Mouse (Mus musculus): ENCODE data around the gene Mcf2l. TPM values are rescaled to one million over a fixed set of nuclear protein-coding genes. Genes with fewer than 3 reads are reported as not detected.

Gene Mcf2l
- polyA plus RNA-seq, 1 experiment from 2014 or later: 120 TPM

GRCm38 (mm10) chr8:12934453-12935043 lies 60.9 kb downstream of the Mcf2l start:
- Histone ChIP-seq H3K4me3 (replicated peaks) (no peak overlapping the region), H3K36me3 (no peaks in the 10 kb centered on the region), H3K27me3 (replicated peaks) (no peaks in the 10 kb centered on the region), H3K9ac (replicated peaks) (no peak overlapping the region), H3K27ac (replicated peaks) (no peak overlapping the region), H3K4me2 (no peak overlapping the region), H3K9me3 (replicated peaks) (no peaks in the 10 kb centered on the region), H3K4me1 (peaks cover 34% of the 10 kb centered on the region)
- 77% methylated on average over 8 of the region's 8 CpGs for WGBS
- no peak for ATAC-seq (ENCODE audit: low FRiP score)

DNA sequence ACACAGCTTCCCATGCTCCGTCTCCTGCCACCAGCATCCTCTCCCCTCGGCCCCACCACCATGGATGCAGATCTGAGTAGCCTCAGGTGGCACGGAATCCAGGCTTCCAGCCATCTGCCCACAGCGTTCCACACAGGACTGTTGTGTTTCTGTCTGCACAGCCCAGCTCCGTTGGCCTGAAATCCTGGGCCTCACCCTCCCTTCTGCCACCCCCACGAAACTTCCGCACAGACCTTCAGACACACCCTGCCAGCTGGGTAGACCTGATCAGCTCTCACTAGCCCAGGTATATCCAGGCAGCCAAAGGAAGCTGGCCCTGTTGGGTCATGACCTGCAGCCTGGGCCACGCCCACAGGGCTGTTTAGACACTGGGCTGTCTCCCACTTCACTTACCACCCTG lies 66.9 kb downstream of the Mcf2l start:
- Histone ChIP-seq H3K36me3 (no peaks in the 10 kb centered on the region), H3K4me2 (no peak overlapping the region), H3K4me3 (replicated peaks) (no peak overlapping the region), H3K27me3 (replicated peaks) (no peaks in the 10 kb centered on the region), H3K4me1 (peaks cover 5% of the 10 kb centered on the region; the same call in 1 of the 2 replicates), H3K27ac (replicated peaks) (no peak overlapping the region), H3K9ac (replicated peaks) (no peak overlapping the region), H3K9me3 (replicated peaks) (no peaks in the 10 kb centered on the region)
- ATAC-seq (ENCODE audit: low FRiP score): no peak
- WGBS: 83% methylated on average over 8 of the region's 8 CpGs

DNA sequence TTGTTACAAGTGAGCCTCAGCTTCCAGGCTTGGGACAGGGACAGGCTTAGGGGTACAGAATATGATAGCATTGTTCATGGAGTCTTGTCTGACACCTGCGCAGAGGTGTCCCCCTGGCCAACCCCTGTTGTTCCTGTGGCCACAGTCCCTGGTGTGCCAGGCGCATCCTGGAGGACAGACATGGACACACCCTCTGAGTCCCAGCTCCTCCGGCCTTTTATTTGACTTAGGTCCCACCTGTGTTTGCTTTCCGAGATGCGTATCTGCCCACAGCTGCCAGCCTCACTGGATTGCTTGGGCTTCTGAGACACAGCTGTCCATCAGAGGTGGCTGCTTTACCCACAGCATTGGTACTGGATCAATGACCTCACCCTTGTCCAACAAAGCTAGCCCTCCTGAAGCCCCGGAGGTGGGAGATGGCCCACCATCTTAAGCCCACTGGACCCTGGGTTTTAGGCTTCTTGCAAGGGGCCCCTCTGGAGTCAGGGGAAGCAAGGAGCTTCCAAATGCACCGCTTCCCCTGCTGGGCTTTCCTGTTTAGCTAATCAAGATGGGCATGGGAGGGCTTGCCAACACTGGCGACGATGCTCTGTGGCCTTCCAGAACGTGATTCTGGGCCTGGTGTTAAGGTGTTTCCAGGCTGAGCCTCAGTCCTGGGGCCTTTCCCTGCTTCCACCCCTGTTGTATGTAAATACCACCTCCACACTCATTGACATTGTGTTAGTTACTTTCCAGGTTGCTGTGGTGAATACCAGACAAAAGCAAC lies 67.7 kb downstream of the Mcf2l start:
- Histone ChIP-seq H3K36me3 (no peaks in the 10 kb centered on the region), H3K4me1 (peaks cover 9% of the 10 kb centered on the region), H3K4me2 (no peak overlapping the region), H3K27me3 (replicated peaks) (no peaks in the 10 kb centered on the region), H3K4me3 (replicated peaks) (no peak overlapping the region), H3K9ac (replicated peaks) (no peak overlapping the region), H3K27ac (replicated peaks) (no peak overlapping the region), H3K9me3 (replicated peaks) (no peaks in the 10 kb centered on the region)
- ATAC-seq (ENCODE audit: low FRiP score): no peak
- 80% methylated on average over 10 of the region's 10 CpGs for WGBS

DNA sequence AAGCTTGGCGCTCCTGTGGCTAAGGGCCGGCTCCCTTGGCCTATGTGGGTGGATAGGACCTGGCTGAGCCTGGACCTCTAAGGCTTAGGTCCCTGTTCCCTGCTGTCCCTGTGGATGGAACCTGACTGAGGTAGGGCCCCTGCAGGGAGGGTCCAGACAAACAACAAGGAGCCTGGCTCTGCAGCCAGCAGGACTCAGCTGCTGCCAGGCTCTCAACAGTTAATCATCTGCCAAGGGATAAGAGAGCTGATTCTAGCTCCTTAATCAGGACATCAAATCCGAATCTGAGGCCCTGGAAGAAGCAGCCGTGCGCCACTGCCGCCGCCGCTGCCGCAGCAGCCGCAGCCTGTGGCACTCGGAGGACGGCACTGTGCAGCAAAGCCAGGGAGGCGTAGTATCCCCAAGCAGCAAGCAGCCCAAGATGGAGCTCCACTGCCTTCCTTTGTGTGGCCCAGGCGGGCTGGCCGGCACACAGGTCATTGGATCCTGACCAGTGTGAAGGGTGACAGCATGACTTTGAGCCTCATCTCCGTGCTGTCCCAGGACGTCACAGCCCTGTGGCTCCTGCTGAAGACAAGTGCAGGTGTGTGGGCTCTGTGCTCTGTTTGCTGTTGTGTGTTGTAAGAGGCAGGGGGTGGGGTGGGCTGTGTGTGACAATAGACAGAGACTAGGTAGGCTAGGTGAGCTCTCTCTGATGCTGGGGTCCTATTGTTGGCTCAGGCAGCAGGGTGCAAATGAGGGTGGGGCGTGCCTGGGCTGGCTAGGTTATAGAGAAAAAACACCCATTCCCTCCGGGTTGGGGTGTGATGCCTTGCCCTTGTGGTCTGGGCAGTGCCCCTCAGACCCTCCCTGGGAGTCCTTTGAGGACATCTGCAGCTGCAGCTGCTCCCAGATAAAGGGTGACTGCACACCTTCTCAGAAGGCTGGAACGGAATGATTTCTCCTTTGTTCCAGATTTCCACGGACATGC lies 74.3 kb downstream of the Mcf2l start:
- Histone ChIP-seq H3K9me3 (replicated peaks) (no peaks in the 10 kb centered on the region), H3K36me3 (peaks cover 8% of the 10 kb centered on the region; the same call in 1 of the 2 replicates), H3K4me2 (peak overlapping the region; percentile 89), H3K4me1 (peaks cover 66% of the 10 kb centered on the region), H3K4me3 (replicated peaks) (peak overlapping the region; percentile 56), H3K27ac (replicated peaks) (peak overlapping the region; percentile 97), H3K9ac (replicated peaks) (peak overlapping the region; percentile 89), H3K27me3 (replicated peaks) (no peaks in the 10 kb centered on the region)
- ATAC-seq (ENCODE audit: low FRiP score): peak; percentile 84
- WGBS: 5% methylated on average over 21 of the region's 21 CpGs

GRCm38 (mm10) chr8:12948574-12948961 lies 75.0 kb downstream of the Mcf2l start:
- Histone ChIP-seq H3K4me1 (peaks cover 66% of the 10 kb centered on the region), H3K36me3 (peaks cover 10% of the 10 kb centered on the region; the same call in 1 of the 2 replicates), H3K4me2 (peak overlapping the region; percentile 89), H3K27ac (replicated peaks) (peak overlapping the region; percentile 97), H3K9ac (replicated peaks) (peak overlapping the region; percentile 89), H3K4me3 (replicated peaks) (peak overlapping the region; percentile 56), H3K9me3 (replicated peaks) (no peaks in the 10 kb centered on the region), H3K27me3 (replicated peaks) (no peaks in the 10 kb centered on the region)
- peak; percentile 43; the same call in 1 of the 2 replicates for ATAC-seq (ENCODE audit: low FRiP score)
- 4% methylated on average over 3 of the region's 3 CpGs for WGBS

DNA sequence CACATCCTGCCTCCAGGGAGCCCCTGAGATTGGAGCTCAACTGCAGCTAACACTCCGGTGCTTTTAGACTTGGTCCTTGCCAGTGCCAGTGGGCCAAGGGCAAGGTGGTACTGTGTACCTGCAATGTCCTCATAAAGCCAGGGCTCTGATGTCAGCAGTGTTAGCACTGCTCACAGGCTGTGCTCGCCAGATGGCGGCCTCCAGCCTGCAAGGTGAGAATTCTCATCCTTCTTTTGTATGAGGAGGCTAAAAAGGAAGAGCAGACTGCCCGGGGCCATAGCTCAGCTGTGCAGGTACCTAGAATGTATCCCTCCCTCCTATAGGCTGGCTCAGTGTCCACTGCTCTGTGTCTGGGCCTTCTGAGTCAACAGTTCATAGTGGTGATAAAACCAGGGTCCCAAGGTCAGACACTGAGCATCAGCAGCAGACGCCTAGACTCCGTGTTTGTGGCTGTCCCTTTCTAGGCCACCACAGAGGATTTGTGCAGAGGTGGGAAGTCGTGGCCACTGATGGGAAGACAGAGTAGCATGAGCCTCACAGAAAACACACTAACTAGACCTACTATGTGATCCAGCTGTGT lies 77.5 kb downstream of the Mcf2l start:
- Histone ChIP-seq H3K27ac (replicated peaks) (no peak overlapping the region), H3K4me3 (replicated peaks) (no peak overlapping the region)
- WGBS: 75% methylated on average over 7 of the region's 7 CpGs

DNA sequence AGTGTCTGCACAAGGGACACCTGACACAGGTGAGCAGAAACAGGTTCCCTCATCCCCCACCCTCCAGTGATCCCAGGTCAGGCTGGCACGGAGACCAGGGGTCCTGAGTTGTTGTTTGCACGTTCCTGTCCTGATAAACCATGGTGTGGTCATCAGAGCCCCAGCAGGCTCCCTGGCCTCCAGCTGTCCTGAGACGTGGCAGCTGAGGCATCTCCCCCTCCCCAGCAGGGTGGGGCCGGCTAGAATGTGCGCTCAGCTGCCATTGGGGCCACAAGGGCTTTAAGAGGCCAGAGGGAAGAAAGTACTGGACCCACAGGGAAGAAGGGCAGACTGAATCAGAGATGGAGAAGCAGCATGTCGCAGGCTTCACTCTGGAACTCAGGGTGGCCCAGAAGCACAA lies 79.1 kb downstream of the Mcf2l start:
- Histone ChIP-seq H3K27me3 (replicated peaks) (no peaks in the 10 kb centered on the region), H3K36me3 (peaks cover 30% of the 10 kb centered on the region), H3K9ac (replicated peaks) (no peak overlapping the region), H3K4me3 (replicated peaks) (no peak overlapping the region), H3K4me1 (peaks cover 81% of the 10 kb centered on the region), H3K4me2 (no peak overlapping the region), H3K9me3 (replicated peaks) (no peaks in the 10 kb centered on the region), H3K27ac (replicated peaks) (no peak overlapping the region)
- ATAC-seq (ENCODE audit: low FRiP score): no peak
- 62% methylated on average over 6 of the region's 6 CpGs for WGBS

More for the DNA sequence above, 77.5 kb downstream of the Mcf2l start:
- H3K4me1 ChIP-seq: peaks cover 81% of the 10 kb centered on the region
- no peak overlapping the region for H3K9ac ChIP-seq (replicated peaks)
- H3K27me3 ChIP-seq (replicated peaks): no peaks in the 10 kb centered on the region
- no peaks in the 10 kb centered on the region for H3K9me3 ChIP-seq (replicated peaks)
- H3K4me2 ChIP-seq: peak overlapping the region; percentile 89
- H3K36me3 ChIP-seq: peaks cover 30% of the 10 kb centered on the region
- no peak for ATAC-seq (ENCODE audit: low FRiP score)

DNA sequence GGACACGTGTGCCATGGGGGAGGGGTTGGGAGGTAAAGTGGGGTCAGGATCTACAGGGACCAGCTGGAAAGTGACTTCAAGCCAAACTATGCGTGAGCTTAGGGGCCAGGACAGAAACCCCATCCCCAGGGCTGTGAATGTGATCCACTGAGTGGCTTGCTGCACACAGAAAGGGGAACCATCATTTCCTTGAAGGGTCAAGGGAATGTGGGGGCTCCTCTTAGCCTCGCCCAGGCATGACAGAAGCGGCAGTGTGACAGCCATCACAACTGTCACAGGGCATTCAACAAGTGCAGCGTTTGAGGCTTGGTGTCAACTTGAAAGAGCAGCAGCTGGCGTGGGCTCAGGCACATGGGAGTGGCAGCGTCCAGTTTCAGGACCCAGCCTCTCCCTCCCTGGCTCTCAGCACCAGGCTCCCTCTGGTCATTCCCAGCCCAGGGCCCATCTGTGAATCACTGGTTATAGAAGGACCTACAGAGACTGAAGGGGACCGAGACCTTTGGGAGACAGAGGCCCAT lies 81.8 kb downstream of the Mcf2l start:
- Histone ChIP-seq H3K36me3 (peaks cover 30% of the 10 kb centered on the region), H3K9ac (replicated peaks) (no peak overlapping the region), H3K27me3 (replicated peaks) (no peaks in the 10 kb centered on the region), H3K4me3 (replicated peaks) (no peak overlapping the region), H3K27ac (replicated peaks) (no peak overlapping the region), H3K4me2 (no peak overlapping the region), H3K4me1 (peaks cover 75% of the 10 kb centered on the region), H3K9me3 (replicated peaks) (no peaks in the 10 kb centered on the region)
- 87% methylated on average over 8 of the region's 8 CpGs for WGBS
- no peak for ATAC-seq (ENCODE audit: low FRiP score)

DNA sequence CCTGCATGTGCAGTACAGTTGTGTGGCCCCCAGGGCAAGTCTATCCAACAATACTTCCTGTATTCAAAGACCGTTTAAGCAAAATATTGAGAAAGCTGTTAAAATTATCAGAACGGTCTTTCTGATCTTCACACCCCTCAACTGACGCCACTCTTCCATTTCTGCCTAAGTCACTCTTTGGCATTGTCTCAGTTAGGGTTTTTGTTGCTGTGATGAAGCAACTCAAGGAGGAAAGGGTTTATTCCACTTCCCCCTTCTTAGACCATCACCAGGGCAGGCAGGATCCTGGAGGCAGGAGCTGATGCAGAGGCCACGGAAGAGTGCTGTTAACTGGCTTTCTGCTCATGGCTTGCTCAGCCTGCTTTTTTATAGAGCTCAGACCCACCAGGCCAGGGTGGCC lies 82.3 kb downstream of the Mcf2l start:
- no peaks in the 10 kb centered on the region for H3K9me3 ChIP-seq (replicated peaks)
- H3K27me3 ChIP-seq (replicated peaks): no peaks in the 10 kb centered on the region
- H3K4me1 ChIP-seq: peaks cover 70% of the 10 kb centered on the region
- H3K36me3 ChIP-seq: peaks cover 30% of the 10 kb centered on the region
- no peak overlapping the region for H3K27ac ChIP-seq (replicated peaks)
- H3K4me3 ChIP-seq (replicated peaks): no peak overlapping the region
- WGBS: 93% methylated on average over 4 of the region's 4 CpGs
- no peak overlapping the region for H3K4me2 ChIP-seq
- ATAC-seq (ENCODE audit: low FRiP score): no peak
- H3K9ac ChIP-seq (replicated peaks): no peak overlapping the region

GRCm38 (mm10) chr8:12956941-12957340 lies 83.3 kb downstream of the Mcf2l start:
- H3K27ac ChIP-seq (replicated peaks): peak overlapping the region; percentile 65
- ATAC-seq (ENCODE audit: low FRiP score): no peak

DNA sequence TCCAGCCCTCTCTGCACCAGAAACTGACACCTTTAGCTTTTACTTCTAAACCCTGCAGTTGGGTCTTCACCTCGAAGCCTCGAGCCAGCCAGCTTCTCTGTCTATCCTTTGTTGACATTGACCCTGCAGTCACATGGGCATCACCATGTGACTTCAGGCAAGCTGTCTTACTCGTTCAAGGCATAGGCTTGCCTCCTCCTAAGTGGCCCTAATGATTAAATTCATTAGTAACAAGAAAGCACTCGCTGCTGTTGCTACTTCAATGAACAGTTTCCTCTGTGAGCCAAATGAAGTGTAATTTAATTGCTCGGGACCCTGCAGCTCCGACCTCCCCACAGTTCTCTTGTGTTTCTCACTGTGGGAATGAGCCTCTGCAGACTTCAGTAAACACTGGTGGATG lies 83.8 kb downstream of the Mcf2l start:
- Histone ChIP-seq H3K36me3 (peaks cover 26% of the 10 kb centered on the region), H3K4me1 (peaks cover 66% of the 10 kb centered on the region), H3K4me3 (replicated peaks) (no peak overlapping the region), H3K27ac (replicated peaks) (peak overlapping the region; percentile 65), H3K9ac (replicated peaks) (no peak overlapping the region), H3K27me3 (replicated peaks) (no peaks in the 10 kb centered on the region), H3K4me2 (no peak overlapping the region), H3K9me3 (replicated peaks) (no peaks in the 10 kb centered on the region)
- 0 out of 2 replicates have a peak, but pooled peaks have one; percentile 26 for ATAC-seq (ENCODE audit: low FRiP score)
- 27% methylated on average over 6 of the region's 6 CpGs for whole genome bisulfite sequencing

More at GRCm38 (mm10) chr8:12956941-12957340, 83.3 kb downstream of the Mcf2l start:
- Histone ChIP-seq H3K27me3 (replicated peaks) (no peaks in the 10 kb centered on the region), H3K4me1 (peaks cover 66% of the 10 kb centered on the region), H3K9me3 (replicated peaks) (no peaks in the 10 kb centered on the region), H3K9ac (replicated peaks) (no peak overlapping the region), H3K36me3 (peaks cover 29% of the 10 kb centered on the region), H3K4me3 (replicated peaks) (no peak overlapping the region), H3K4me2 (no peak overlapping the region)
- 44% methylated on average over 5 of the region's 5 CpGs for WGBS
